Mouse (Mus musculus) olfactory bulb, adult 2 months (tissue): ENCODE data around the gene Serpina3k. TPM values are rescaled to one million over a fixed set of nuclear protein-coding genes. Genes with fewer than 3 reads are reported as not detected.
"Not testable (repeated sequence)": the region's sequence is repeated elsewhere in the genome, so short reads cannot be mapped to it uniquely, and the experiment has no call there.

Source experiments
- H3K27ac ChIP-seq: fragments of 200-500 bp; 2 replicates; pipeline ENCODE4 v1.5.1; 2012; ENCODE audit warnings: low read depth, low read length; ENCODE audit not compliant: insufficient read depth
- H3K4me1 ChIP-seq: fragments of 200-500 bp; 2 replicates; pipeline ENCODE4 v1.6.1; 2012; ENCODE audit warnings: low read length; ENCODE audit not compliant: control insufficient read depth, insufficient read depth
- H3K4me3 ChIP-seq: fragments of 200-500 bp; 2 replicates; pipeline ENCODE4 v1.5.1; 2012; ENCODE audit warnings: mild to moderate bottlenecking, low read depth, low read length, moderate library complexity; ENCODE audit not compliant: insufficient read depth
- CTCF ChIP-seq: fragments of 200-500 bp; IDR thresholded peaks from 2 replicates; pipeline ENCODE4 v1.5.1; 2012; ENCODE audit warnings: low read depth, mild to moderate bottlenecking, low read length, moderate library complexity; ENCODE audit not compliant: insufficient read depth
- POLR2A ChIP-seq: fragments of 200-500 bp; IDR thresholded peaks from 2 replicates; pipeline ENCODE4 v1.6.1; 2012; ENCODE audit warnings: mild to moderate bottlenecking, low read depth, low read length, moderate library complexity; ENCODE audit not compliant: insufficient read depth
- WGBS: fragments of 180-500 bp; shearing (Covaris S2); methylation state at CpG from one replicate; pipeline ENCODE4 v1.1.7; 2018; 5-methylcytosine and 5-hydroxymethylcytosine counted together
- polyA plus RNA-seq: library from polyadenylated mRNA; stranded (reverse); fragments of >200 nt; gene quantifications from 2 replicates; pipeline ENCODE4 v1.2.4, GENCODE M21; 2012; ENCODE audit warnings: low replicate concordance; ENCODE audit not compliant: missing spikeins, insufficient read depth, insufficient read length

The Serpina3k gene
- not detected in 2 replicates for polyA plus RNA-seq

- H3K27ac ChIP-seq, H3K4me3 ChIP-seq, H3K4me1 ChIP-seq: not testable (repeated sequence)
- WGBS = 82% methylated on average over 3 of the region's 3 CpGs
These were observed at the start of gene Serpina3k, which contains the start of gene Serpina3m for GRCm38 (mm10) chr12:104338226-104338625. TSS of gene Serpina3k (plus strand) at chr12:104338486. TSS of gene Serpina3m (plus strand) at chr12:104338486.

- Histone ChIP-seq H3K27ac (no peak overlapping the region), H3K4me3 (no peak overlapping the region), H3K4me1 (no peaks in the 10 kb centered on the region)
- TF ChIP-seq CTCF (no peak), POLR2A (no peak)
- WGBS = 53% methylated on average over 3 of the region's 4 CpGs
These were observed 48.4 kb upstream of the Serpina3k start for GRCm38 (mm10) chr12:104289872-104290271.

GRCm38 (mm10) chr12:104293963-104294362 is 44.3 kb upstream of the Serpina3k start:
- no peak overlapping the region for H3K4me3 ChIP-seq
- TF ChIP-seq POLR2A (no peak), CTCF (no peak)
- no peak overlapping the region for H3K27ac ChIP-seq
- 77% methylated on average over 2 of the region's 2 CpGs for WGBS
- H3K4me1 ChIP-seq = no peaks in the 10 kb centered on the region

DNA sequence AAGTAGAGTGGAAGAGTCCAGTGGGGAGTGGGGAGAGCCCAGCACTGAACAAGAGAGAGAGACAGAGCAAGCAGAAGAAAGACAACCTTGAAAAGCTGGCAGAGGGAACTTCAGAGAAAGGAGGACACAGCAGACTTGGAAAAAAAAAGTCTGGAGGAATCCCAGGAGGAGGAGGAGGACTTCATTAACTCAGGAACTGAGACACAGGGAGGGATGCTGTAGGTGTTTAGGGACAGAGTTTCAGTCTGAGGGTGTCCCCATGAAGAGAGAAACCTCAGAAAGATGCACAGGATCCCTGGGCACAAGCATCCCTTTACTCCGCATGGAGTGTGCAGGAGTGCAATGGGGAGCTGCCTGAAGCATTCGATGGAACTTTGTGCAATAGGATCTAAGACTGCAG is 40.2 kb upstream of the Serpina3k start:
- Histone ChIP-seq H3K4me1 (no peaks in the 10 kb centered on the region), H3K4me3 (no peak overlapping the region), H3K27ac (no peak overlapping the region)
- 97% methylated on average over 2 of the region's 2 CpGs for WGBS
- TF ChIP-seq CTCF (no peak), POLR2A (no peak)

GRCm38 (mm10) chr12:104305991-104306390 is 32.3 kb upstream of the Serpina3k start:
- 76% methylated on average over 4 of the region's 4 CpGs for WGBS
- no peaks in the 10 kb centered on the region for H3K4me1 ChIP-seq

GRCm38 (mm10) chr12:104314253-104314652 is 24.0 kb upstream of the Serpina3k start, which contains the start of gene Serpina3j:
TSS of gene Serpina3j (plus strand) at chr12:104314553.
- Histone ChIP-seq H3K27ac (no peak within 1 kb of the TSS), H3K4me3 (no peak within 1 kb of the TSS), H3K4me1 (no peaks in the 10 kb centered on the region)
- WGBS = 84% methylated on average over 1 of the region's 1 CpGs
- TF ChIP-seq POLR2A = no peak

More at GRCm38 (mm10) chr12:104305991-104306390, 32.3 kb upstream of the Serpina3k start:
- no peak overlapping the region for H3K4me3 ChIP-seq
- TF ChIP-seq CTCF (no peak), POLR2A (no peak)
- H3K27ac ChIP-seq = no peak overlapping the region

GRCm38 (mm10) chr12:104322454-104322853 is 15.8 kb upstream of the Serpina3k start:
- H3K4me1 ChIP-seq = no peaks in the 10 kb centered on the region
- TF ChIP-seq POLR2A = no peak
- no peak for TF ChIP-seq CTCF
- no peak overlapping the region for H3K4me3 ChIP-seq
- H3K27ac ChIP-seq = no peak overlapping the region
- WGBS = 71% methylated on average over 1 of the region's 1 CpGs

DNA sequence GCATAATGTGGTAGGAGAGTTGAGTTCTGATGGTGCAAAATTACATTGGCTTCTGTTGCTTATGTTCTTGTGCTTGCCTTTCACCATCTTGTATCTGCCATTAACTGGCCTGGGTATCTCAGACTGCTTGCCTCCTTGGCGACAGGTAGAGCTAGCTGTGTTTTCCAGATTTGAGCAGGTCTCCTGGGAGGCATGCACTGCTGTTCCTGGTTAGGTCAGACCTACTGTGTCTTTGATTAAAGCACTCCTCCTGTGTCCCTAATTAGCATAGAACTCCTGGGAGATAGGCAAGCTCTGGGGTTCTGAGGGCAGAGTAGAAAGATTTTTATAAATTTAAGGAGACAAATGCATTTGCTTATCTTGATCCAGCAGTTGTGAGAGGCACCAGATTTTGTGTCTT is 6.6 kb upstream of the Serpina3k start:
- no peaks in the 10 kb centered on the region for H3K4me1 ChIP-seq
- WGBS = 28% methylated on average over 1 of the region's 1 CpGs
- H3K4me3 ChIP-seq = no peak overlapping the region
- no peak overlapping the region for H3K27ac ChIP-seq
- TF ChIP-seq POLR2A (no peak), CTCF (no peak)

GRCm38 (mm10) chr12:104336873-104337272 is 1.4 kb upstream of the Serpina3k start:
- not testable (repeated sequence) for H3K4me1 ChIP-seq

GRCm38 (mm10) chr12:104338705-104339104 is 419 bp downstream of the Serpina3k start:
- TF ChIP-seq POLR2A = no peak
- no peak for TF ChIP-seq CTCF
- no peak overlapping the region for H3K27ac ChIP-seq
- no peak overlapping the region for H3K4me3 ChIP-seq
- H3K4me1 ChIP-seq = no peaks in the 10 kb centered on the region
- WGBS = 89% methylated on average over 3 of the region's 3 CpGs

More at GRCm38 (mm10) chr12:104336873-104337272, 1.4 kb upstream of the Serpina3k start:
- not testable (repeated sequence) for H3K4me3 ChIP-seq, H3K27ac ChIP-seq

- not testable (repeated sequence) for H3K27ac ChIP-seq, H3K4me3 ChIP-seq, H3K4me1 ChIP-seq
These were observed 4.2 kb downstream of the Serpina3k start for GRCm38 (mm10) chr12:104342489-104342888.
